Mouse (Mus musculus): Measurements from ENCODE around the gene Gm4792.

GRCm38 (mm10) chr10:94345509-94346252, 47.2 kb upstream of the Gm4792 start:
- TF ChIP-seq CTCF (IDR thresholded peaks at IDR 0.05; ENCODE audit: low read depth, low read length) (no peak), POLR2A (IDR thresholded peaks at IDR 0.05; ENCODE audit: insufficient read depth, low read length) (no peak), EP300 (IDR thresholded peaks at IDR 0.05; ENCODE audit: insufficient read depth, low read depth, low read length) (no peak)

Measured in ES-Bruce4 (cell line).